Mouse (Mus musculus) c-Kit-positive CD71-negative TER-119-negative erythroid progenitor cells, embryonic 14.5 days (primary cell): Measurements from ENCODE around the gene Sestd1.

ENCODE experiments used
- DNase-seq: peaks from one replicate; pipeline ENCODE4 v3.0.0-alpha.2; 2013; ENCODE audit warnings: low read depth

Gene Sestd1

DNA sequence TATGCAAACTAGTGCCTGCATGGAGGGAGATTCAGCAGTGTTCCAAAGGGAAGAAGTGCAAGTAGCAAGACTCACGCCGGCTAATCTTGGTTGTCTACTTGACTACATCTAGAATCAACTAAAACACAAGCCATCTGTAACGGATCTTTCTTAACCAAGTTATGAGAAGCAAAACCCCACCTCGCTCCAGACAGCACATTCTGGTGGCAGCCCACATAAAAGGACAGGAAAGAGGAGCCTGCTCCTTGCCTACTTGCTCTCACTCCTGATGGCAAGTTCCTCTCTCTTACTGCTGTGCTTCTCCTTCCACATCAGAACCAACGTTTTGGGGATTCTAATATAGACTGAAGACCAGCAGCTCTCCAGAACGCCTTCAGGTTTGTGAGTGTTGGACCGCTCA lies 9.6 kb downstream of the Sestd1 start:
- DNase-seq: no peak

DNA sequence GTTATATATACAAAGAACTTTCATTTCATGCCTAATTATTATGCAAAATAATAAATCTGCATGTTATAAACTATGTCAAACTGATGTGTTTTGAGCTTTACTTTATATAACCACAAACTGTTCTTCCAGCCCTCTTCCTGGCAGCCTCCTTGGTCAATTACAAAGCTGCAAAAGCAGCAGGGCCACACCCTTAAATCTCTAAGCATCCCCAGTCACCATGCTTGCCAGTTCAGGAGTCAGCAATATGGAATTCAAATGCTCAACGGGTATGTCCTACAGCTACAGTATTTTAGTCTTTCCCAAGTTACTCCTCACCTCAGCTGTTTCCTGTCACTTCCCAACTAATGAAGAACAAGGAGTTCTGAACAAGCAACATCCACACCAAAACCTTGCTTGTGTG lies 10.3 kb downstream of the Sestd1 start:
- DNase-seq: no peak

DNA sequence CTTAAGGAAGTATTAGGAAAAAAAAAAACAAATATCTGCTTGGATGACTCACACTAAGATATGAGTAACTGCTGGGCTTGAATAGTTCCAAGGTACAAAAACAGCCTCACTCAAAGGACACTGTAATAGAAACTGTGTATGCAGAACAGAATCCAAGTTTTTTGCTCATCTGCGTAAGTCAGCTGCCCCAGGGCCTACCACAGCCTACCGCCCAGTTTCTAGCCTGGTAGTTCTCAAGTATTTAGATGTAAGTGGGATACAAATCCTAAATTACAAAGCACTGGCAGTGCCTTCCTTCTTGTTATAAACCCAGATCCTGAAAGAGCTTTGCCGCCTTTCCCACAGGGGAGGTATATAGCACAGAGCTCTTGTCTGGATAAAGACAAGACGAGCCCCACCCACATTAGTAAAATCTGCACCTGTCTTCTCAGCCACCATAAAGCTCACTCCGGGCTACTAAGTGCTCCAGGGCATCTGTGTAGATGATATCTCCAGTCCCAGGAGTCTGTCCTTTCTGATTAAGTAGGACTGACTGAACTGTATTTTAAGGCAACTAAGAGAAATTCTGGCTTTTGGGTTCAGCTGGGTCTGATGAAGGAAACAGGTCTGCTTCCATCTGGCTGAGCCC lies 11.7 kb downstream of the Sestd1 start:
- DNase-seq: no peak

DNA sequence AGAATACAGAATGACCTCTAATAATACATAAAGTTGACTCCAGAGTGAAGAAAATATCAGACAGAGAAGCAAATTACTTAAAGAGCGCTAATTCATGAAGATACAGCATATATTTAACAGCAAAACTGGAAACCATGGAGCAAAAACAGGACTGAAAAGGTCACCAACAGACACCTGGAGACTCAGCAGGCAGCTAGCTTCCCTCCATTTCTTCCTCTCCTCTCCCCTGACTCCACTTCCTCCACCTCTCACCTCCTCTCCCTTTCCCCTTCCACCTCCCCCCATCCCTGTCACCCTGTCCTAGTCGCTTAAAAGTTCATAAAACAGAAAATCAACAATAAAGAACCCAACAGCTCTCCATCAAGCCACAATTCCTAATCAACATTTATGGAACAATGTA lies 13.5 kb downstream of the Sestd1 start:
- no peak for DNase-seq

DNA sequence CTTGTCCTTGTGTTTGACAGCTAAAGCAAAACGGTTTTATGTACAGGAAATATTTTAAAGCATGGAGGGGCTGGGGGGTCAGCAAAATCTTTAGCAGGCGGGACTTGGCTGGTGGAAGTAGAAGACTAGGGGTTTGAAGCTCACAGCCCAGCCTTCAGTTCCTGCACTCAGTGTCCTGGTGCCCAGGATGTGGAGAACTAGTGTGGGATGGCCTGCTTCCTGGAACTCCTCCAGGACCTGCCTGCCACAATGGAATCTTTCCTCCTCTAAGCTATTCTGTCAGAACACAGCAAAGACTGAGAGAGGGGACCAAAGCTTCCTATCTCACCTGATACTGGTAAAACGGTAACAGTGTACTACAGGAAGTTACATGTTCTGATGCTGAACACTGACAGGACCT lies 14.4 kb downstream of the Sestd1 start:
- no peak for DNase-seq

DNA sequence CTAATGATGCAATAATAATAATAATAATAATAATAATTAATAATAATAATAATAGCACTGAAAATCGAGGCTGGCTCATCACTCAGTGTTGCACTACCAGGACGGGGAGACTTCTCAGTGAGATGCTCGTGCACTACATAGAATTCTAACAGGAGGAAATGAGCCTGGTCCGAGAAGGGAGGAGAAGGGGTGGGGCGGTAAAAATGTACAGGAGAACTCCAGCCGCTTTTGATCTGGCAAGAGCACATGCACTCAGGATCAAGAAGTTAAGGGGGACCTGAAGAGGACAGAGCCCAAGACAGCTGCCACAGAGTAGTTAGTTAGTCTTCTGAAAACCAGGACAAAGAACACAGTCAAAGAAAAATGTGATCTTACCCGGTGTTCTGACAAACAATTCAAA lies 15.1 kb downstream of the Sestd1 start:
- no peak for DNase-seq

DNA sequence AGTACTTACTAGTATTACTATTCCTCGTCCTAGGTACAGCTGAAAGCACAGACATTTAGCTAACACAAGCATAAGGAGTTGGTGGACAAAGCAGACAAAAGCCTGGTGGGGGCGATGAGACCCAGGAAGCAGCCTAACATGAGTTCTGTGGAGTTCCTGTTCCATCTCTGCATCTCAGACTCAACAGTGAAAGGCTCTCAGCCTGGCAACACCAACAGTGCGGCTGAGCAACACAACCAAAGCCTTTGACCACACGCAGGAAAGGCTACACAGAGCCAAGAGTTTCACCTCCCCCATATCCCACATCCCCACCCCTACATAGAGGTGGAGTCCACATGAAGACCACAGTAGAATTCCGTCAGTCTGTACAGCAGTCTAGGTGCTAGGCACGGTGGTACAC lies 15.8 kb downstream of the Sestd1 start:
- DNase-seq: no peak

DNA sequence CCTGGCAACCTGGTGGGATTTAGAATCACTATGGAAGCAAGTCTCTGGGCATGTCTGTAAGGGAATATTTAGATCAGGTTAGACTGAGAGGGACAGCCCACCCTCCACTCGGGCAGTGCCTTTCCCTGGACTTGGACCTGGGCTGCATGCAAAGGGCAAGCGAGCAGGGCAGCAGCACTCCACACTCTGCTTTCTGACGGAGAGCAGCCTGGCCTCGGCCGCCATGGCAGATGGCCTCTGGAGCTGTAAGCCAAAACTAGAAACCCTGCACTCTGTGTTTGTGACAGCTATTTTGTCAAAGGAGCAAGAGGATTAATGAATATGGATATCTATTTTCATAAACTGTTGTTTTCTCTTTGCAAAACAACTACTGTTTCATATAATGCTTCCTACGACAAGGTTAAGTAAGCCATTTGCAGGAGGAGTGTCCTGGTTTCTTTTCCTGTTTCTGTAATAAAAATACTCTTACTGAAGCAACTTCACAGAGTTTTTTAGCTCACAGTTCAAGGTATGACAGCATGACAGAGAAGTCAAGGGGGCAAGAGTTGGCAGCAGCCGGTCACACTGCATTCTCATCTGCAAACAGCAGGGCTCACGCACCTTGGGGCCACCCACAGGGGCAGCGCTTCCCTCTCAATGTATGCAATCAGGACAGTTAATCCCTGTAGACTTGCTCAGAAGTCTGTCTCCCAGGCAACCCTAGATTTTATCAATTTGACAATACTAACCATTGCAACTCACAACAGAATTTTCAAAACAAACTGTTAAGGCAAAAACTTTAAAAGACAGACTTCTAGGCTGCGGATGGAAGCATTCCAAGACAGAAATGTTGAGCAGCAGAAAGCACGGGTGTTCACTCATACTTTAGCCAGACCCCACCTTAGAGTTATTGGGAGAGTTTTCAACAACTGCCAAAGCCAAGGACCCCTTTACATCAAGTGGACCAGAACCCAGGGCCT lies 16.6 kb downstream of the Sestd1 start:
- DNase-seq: no peak

DNA sequence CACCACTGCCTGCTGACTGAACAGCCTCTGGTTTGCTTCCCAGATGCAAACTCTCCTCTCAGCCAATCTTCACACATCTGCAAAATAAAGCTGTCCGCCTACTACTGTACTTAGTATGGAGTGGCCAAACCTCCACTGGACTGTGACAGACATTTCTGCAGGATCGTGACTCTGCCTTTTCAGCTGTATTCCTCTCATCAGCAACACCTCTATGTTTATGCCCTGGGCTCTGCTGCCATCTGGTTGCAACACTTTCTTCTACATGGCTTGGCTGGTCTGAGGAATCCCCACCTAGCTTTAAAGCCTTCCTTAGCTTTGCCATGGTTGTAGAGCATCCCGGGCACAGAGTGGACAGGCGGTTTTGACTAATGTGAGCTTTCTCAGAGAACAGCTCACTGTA lies 20.3 kb downstream of the Sestd1 start:
- DNase-seq: no peak

DNA sequence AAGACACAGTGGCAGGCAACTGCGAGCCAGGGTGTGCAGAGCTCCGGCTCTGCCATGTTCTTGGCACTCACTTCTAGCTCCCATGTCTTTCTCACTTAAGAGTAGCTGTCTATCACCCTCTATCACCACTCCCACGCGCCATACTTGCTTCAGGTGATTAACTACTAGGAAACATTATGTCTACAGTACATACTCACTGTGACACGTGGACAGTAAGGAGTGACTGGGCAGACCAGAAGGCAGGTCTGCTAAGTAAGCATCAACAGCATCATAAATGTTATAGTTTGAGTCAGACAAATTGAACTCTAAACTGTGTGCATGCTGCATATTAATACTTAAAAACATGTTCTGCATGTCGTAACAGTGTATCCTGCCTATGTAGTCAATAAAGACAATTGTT lies 27.2 kb downstream of the Sestd1 start:
- DNase-seq: no peak

DNA sequence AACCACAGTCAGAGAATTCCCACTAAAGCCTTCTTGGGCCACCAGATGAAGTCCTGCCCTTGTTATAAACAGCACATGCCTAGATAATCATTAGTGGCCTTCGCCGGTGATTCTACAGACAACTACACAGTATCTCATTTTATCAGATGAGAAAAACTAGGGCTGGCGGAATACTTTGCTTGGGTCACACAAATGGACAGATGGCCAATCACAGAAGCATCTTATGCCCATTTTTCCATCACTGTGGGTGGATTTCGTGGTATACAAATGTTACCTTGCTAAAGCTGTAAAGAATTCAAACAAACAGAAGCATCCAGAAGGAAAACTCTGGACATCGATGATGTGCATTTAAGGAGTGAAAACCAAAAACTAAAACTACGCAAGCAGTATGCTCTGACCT lies 28.7 kb downstream of the Sestd1 start:
- no peak for DNase-seq

DNA sequence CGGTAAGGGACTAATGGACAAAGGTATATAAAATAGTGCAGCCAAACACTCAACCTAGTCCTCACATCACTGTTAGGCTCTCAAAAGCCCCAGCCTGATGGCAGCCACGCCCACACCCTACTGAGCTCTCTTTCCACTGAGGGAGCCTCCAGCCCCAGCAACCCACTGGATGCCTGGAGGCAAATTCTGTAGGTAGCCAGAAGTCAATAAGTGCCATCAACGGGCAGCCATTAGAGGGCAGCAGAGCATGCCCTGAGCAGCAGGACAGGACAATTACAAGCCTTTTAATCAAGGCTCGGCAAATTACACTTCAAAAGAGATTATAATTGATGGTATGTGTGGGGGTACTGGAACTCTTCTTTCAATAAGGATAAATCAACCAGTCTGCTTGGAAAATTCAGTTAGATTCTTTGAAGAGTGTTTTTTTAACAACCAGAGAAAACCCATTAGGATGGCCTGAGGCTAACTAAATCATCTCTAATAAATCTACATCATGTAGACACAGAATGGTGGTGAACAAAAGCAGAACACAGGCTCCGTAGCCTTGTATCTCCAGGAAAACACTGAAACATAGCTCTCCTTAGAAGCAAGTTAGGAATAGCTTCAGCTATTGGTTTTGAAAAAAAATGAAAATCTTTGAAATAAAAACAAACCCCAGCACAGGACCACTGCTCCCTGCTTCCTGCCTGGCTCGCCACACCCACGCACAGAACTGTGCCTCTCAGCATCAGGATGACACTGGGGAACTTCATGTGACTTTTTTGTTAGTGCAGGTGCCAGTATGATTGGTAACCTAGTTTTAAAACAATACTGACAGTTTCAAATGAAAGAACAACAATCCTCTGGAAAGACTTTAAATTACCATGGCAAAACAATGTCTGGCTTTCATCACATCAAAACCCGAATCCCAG lies 30.4 kb downstream of the Sestd1 start:
- peak; percentile 25 for DNase-seq

DNA sequence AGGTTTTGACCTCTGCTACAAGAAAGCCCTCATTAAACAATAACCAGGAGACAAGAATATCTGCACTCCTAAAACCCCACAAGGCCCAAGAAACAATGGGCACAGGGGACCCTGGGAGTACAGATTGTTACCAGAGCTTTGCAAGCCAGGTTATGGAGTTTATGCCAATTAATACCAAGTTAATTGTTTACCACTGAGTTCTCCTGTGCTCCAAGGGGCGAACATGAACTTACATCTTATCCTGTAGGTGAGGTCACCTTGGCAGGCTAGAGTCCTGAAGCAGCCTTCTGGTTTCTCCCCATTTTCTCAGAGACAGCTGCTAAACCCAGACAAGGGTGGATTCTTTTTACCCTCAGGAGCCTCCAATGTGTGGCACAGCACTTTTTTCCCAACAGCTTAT lies 32.0 kb downstream of the Sestd1 start:
- no peak for DNase-seq

DNA sequence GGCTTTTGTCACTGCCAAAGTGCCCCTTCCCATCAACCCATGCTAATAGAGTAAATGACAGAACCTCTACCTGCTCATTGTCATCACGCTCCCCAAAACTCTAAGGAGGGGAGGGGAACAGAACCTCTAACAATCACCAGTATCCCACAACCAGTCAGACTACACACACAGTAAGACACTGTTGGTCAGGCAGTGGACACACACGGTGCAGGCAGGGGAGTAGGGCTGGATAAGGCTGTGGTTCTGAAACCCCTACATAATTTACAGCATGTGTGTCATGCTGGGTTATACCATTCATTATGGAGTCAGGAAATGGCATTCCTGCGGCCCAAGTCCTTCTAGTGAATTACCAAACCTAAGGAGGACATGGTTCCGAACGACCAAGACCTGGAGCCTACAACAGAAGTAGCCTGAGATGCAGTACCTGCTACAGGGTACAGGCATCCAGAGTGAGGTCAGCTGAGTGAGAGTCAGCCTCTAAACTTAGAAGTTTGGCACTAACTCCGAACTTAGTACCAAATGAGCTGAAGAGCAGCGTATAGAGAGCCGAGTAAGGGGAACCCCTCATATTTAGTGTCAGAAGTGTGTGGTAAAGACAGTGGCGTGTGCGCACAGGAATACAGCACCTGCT lies 33.1 kb downstream of the Sestd1 start:
- no peak for DNase-seq

DNA sequence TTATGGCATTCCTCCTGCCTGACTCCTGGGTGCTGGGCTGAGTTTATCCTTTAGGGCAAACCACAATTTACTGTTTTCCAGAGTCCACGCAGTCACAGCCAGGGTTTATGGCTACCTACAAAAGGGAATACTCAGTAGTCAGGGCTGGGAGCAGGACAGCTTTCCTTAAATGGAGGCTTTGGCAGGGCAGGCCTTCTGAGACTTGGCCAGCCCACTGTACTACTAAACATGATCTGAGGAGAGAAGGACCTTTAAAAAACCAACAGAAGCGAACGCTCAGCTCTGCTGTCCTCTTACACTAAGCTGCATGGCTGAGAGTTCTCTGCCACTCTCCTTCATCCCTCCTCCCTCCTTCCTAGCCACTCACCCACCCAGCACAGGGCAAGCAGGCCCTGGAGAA lies 34.6 kb downstream of the Sestd1 start:
- DNase-seq: no peak

DNA sequence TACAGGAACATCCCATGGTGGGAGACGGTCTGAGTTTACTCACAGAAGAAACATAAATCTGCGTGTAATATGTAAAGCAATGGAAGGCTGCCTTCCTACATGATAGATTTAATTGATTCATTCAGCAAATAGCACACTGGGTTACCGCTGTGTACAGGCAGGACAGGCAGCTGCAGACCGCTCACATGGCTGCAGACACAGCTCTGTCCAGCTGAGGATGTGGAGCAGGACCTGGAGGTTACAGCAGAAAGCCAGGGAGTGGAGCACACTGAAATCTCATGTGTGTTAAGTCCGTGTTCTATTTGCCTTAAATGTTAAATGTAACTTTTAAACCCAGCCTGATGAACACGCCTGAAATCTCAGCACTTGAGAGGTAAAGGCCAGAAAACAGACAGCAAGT lies 38.1 kb downstream of the Sestd1 start:
- DNase-seq: no peak

DNA sequence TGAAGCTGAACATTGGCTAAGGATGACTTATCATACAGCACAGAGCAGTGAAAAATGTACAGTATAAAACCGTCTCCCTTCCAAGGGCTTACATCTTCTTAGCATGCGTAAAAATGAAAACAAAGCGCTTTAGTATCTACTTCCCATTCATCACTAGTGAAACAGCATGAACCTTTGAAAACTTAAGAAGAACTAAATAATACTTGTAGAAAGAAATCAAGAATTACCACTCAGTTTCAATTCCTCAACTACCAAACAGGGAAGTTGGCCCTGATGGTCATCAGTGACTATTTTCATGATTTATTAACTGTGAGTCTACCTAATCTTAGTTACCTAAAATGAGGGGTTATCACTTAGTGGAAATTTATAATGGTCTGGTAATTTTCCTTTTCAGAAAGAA lies 41.8 kb downstream of the Sestd1 start:
- DNase-seq: no peak

DNA sequence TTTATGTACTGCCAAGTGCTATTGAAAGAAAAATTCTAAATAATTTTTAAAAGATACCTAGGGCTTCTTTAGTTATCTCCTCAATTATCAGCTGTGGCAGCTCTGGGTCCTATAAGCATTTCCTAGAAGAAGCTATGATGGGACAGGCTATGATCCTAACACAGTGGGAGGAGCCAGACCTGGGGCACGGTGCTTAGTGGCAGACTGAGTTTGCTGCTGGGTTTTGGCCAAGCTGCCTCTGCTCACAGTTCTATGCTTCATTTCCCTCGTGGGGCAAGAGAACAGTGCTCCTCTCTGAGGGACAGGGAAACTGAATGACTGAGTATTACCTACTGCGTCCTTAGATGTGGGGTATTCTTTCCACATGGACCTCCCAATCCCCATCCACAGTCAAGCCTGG lies 42.3 kb downstream of the Sestd1 start:
- DNase-seq: no peak

DNA sequence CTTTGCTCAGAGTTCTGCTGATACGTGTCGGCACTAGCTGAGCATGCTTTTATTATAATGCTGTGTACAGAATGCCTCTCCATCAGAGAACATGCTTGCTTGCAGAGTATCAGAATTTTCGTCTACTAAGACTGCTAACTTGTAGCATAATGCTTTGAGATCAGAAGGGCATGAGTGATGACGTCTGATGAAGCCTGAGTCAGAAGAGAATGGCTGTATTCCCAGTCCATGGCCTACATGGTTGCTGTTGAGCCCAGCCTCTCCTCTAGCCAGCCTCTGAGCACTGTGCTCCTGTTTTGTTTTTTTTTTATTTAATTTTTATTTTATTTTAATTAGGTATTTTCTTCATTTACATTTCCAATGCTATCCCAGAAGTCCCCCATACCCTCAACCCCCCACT lies 43.5 kb downstream of the Sestd1 start:
- no peak for DNase-seq

DNA sequence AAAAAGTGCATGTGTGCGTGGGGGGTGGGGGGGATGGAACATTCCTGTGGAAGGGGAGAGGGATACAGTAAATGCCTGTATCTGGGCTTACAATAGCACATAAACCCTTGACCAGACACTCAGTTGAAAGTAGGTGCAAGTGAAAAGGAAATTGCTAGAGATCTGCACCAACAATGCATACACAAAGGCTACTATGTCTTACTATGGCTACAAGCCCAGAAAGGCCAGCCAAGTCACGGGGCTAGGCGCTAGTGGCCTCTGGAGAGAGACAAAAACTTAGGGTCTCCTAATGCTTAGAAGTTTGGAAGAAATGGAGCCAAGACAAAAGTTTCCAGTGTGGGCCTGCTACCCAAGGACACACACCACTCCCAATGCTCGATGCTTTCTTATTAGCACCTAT lies 44.5 kb downstream of the Sestd1 start:
- DNase-seq: no peak

DNA sequence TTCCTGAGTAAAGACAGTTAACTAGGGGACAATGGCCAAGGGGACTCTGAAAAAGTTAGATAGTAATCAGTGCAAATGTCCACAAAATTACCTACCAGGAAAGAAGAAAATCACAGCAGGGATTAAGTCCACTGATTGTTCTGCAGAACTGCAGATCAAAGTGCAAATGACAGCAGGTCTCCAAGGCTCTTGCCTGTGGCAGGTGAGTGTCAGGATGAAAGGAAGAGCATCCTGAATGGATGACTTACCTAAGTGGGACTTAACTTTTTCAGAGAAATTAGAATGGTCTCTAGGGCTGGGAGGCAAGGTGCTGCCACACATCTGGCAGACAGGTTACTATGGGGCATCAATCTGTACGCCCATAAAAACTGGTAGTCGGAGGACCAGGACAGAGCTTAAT lies 47.8 kb downstream of the Sestd1 start:
- no peak for DNase-seq

DNA sequence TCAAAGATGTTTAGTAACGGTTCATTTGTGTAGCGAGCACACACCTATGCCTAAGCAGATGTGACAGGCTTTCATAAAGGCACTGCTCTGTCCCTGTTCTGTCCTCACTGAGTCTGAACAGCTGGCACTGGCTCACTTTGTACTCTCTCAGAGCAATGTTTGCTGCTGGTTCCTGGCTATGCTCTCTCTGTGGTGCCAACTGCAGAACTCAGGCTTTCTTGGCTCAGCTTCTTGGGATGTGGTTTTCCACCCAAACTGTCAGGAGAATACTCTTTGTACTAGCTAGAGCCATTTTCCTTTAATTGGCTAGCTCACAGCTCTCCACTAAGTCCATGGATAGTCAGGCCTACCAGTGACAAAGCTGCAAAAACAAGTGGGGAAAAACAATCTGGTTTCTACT lies 59.4 kb downstream of the Sestd1 start:
- DNase-seq: no peak
